Mouse (Mus musculus): ENCODE data around the gene Senp1. TPM values are rescaled to one million over a fixed set of nuclear protein-coding genes. Genes with fewer than 3 reads are reported as not detected.

The Senp1 gene
- polyA plus RNA-seq, 2 experiments from 2014 or later: 27.5 to 31.6 TPM

GRCm38 (mm10) chr15:98001321-98002112 is 92.0 kb downstream of the Senp1 start:
- ATAC-seq: no peak

- no peak for ATAC-seq
Measured at GRCm38 (mm10) chr15:97999991-98000390, 93.6 kb downstream of the Senp1 start.

DNA sequence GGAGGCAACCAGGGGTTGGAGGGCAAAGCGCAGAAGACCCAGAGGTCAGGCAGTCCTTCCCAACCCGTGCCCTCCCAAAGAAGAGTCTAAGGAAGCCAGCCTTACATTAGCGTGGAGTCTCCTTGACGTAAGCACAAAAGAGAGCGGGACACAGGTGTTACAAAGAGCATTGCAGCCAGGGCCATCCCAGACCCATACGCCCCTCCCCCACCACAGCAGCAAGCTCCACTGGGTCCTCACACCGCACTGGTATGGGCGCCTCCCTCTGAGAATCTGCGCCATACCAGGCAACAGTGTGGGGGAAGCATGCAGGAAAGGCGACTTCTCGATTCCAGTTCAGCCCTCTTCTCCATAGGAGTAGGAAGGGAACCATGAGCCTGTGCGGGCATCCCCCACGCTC is 94.0 kb downstream of the Senp1 start:
- ATAC-seq: no peak

GRCm38 (mm10) chr15:97996716-97997256 is 96.8 kb downstream of the Senp1 start:
- ATAC-seq: no peak

GRCm38 (mm10) chr15:97992712-97993286 is 100.7 kb downstream of the Senp1 start:
- ATAC-seq: peak; percentile 85

- no peak for ATAC-seq
Measured at GRCm38 (mm10) chr15:97992027-97992711, 101.4 kb downstream of the Senp1 start.

GRCm38 (mm10) chr15:97991285-97991895 is 102.2 kb downstream of the Senp1 start:
- no peak for ATAC-seq

DNA sequence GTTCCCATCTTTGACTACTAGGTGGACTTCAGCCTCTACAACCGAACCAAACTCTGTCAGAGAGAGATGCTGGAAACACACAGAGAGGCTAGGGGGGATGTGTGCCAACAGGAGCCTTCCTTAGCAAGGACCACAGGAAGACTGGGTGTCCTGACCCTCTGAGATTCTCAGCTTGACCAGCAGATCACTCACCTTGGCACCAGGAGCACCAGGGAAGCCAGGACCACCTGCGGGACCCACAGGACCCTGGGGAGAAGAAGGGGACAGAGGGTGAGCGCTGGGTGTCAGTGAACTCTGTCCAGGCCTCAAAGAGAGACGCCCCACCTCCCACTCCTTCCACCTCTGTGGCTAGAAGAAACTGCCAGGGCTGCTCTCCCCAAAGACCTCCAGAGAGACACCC is 102.8 kb downstream of the Senp1 start:
- no peak for ATAC-seq

DNA sequence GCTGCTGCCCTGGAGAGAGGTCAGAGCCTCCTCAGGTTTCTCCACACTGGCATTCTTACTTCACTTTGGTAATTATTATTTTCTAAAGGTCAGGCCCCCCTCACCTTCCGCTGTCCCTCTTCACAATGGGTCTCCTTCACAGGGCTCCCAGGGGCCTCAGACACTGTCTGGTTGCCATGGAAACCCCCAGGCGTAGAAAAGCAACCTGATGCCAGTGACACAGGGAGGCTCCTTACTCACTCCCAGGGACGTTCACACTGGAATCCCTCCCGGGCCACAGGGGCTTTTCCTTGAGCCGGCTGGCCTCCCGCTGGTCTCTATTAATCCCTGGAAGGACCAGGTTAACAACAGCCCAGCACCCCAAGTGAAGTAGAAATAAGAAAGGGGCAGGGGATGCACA is 103.4 kb downstream of the Senp1 start:
- ATAC-seq: no peak

- ATAC-seq: no peak
Measured at GRCm38 (mm10) chr15:97989544-97989943, 104.0 kb downstream of the Senp1 start.

Other genes with a start within 250 kb of the Senp1 start
- 10 to 100 TPM; 58.8 to 69.5 TPM for gene Hdac7, start 249.2 kb downstream of the Senp1 start, polyA plus RNA-seq (2017; shearing (Covaris generic))
- gene Vdr, start 183.1 kb downstream of the Senp1 start, polyA plus RNA-seq (2017; shearing (Covaris generic)): 1 to 10 TPM in 1 of 2 experiments, under 1 TPM in 1; 0.71 to 1.8 TPM
- gene Tmem106c, start 129.5 kb downstream of the Senp1 start, polyA plus RNA-seq (2017; shearing (Covaris generic)): 10 to 100 TPM; 23.5 to 25.5 TPM
- under 1 TPM in 1 of 2 experiments, not detected in 1; 0.25 TPM for gene Col2a1, start 89.0 kb downstream of the Senp1 start, polyA plus RNA-seq (2017; shearing (Covaris generic))
- gene Pfkm, start 1.2 kb downstream of the Senp1 start, polyA plus RNA-seq (2017; shearing (Covaris generic)): 1 to 10 TPM; 5.0 to 6.8 TPM
- gene Asb8, start 71.9 kb upstream of the Senp1 start, polyA plus RNA-seq (2017; shearing (Covaris generic)): 10 to 100 TPM; 36.6 to 43.2 TPM
- under 1 TPM in 1 of 2 experiments, not detected in 1; 0.25 TPM for gene Ccdc184, start 73.4 kb upstream of the Senp1 start, polyA plus RNA-seq (2017; shearing (Covaris generic))
- gene Olfr288, start 101.8 kb upstream of the Senp1 start, polyA plus RNA-seq (2017; shearing (Covaris generic)): not detected
- not detected for gene Gm44579, start 127.2 kb upstream of the Senp1 start, polyA plus RNA-seq (2017; shearing (Covaris generic))
- gene Olfr287, start 127.3 kb upstream of the Senp1 start, polyA plus RNA-seq (2017; shearing (Covaris generic)): not detected
- gene Olfr286, start 140.7 kb upstream of the Senp1 start, polyA plus RNA-seq (2017; shearing (Covaris generic)): not detected
- not detected for gene H1fnt, start 163.5 kb upstream of the Senp1 start, polyA plus RNA-seq (2017; shearing (Covaris generic))
- gene Zfp641, start 202.4 kb upstream of the Senp1 start, polyA plus RNA-seq (2017; shearing (Covaris generic)): not detected
- not detected for gene Olfr285, start 223.6 kb upstream of the Senp1 start, polyA plus RNA-seq (2017; shearing (Covaris generic))
- not detected for gene Olfr284, start 247.2 kb upstream of the Senp1 start, polyA plus RNA-seq (2017; shearing (Covaris generic))

Data from activated CD4-positive, CD25-positive, alpha-beta regulatory T cell, adult 4 months (primary cell).